Mouse (Mus musculus): Measurements from ENCODE around the gene A630010A05Rik. TPM values are rescaled to one million over a fixed set of nuclear protein-coding genes. Genes with fewer than 3 reads are reported as not detected.

A630010A05Rik gene
- not detected for total RNA-seq (2023)

GRCm38 (mm10) chr16:14562017-14562416 lies at the start of gene A630010A05Rik:
TSS of gene A630010A05Rik (plus strand) at chr16:14562317.

Other genes with a start within 250 kb of the A630010A05Rik start
- 44.0 TPM for gene Fopnl, start 244.9 kb upstream of the A630010A05Rik start, total RNA-seq (2023)
- 50.7 TPM for gene Abcc1, start 200.8 kb upstream of the A630010A05Rik start, total RNA-seq (2023)

Data from CD8-positive naive resting alpha-beta T cell, adult 57 days (primary cell).